Mouse (Mus musculus) naive thymus-derived CD4-positive, alpha-beta T cell, adult 2 months (primary cell): ENCODE results near the gene Ovgp1.

Experiments used
- DNase-seq: peaks from one replicate; pipeline ENCODE4 v3.0.0-alpha.2; 2011; ENCODE audit warnings: low read depth

The Ovgp1 gene

DNA sequence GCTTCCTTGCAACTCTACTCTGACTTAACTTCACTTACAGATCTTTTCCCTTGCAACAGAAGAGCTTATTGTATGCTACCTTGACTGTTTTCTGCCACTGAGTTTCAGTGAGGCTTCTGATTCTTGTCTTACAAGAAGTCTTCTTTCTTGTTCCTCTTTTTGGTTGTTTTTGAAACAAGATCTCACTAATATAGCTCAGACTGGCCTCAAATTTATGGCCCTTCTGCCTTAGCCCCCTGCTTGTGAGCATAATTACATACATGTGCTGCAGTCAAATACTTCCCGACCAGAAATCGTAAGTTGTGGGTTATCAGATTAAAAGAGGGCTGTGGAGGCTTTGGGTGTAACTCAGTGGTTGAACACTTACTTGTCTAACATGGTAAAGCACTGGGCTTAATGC, 21.2 kb downstream of the Ovgp1 start:
- no peak for DNase-seq

DNA sequence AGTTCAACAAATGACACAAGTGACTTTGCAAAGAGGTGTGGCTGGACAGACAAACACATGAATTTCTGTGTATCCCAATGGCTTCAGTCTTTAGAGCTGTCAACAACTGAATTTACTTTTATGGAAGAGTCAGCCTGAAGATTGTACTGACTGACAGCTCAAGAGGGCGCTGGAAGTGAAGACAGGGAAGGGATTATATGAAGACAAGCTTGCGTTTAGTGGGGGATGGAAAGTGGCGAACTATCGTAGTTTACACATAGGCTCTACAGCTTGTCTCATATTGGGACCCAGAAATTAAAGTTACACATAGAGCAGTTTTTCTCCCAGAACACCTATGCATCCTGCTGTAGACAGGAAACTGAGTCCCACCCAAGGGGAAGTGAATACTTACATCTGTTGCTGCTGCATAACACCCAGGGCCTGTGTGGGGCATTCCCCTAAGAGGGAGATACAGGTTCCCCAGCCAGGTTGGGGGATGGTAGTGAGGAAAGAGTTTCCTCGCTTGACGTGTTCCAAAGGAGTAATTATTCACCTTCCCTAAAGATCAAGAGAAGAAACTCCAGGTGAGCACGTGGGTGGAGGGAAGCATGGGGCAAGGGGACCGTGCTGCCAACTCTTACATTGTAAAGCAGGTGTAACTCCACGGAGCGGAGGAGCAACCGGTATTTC, 27.3 kb downstream of the Ovgp1 start:
- DNase-seq: no peak

DNA sequence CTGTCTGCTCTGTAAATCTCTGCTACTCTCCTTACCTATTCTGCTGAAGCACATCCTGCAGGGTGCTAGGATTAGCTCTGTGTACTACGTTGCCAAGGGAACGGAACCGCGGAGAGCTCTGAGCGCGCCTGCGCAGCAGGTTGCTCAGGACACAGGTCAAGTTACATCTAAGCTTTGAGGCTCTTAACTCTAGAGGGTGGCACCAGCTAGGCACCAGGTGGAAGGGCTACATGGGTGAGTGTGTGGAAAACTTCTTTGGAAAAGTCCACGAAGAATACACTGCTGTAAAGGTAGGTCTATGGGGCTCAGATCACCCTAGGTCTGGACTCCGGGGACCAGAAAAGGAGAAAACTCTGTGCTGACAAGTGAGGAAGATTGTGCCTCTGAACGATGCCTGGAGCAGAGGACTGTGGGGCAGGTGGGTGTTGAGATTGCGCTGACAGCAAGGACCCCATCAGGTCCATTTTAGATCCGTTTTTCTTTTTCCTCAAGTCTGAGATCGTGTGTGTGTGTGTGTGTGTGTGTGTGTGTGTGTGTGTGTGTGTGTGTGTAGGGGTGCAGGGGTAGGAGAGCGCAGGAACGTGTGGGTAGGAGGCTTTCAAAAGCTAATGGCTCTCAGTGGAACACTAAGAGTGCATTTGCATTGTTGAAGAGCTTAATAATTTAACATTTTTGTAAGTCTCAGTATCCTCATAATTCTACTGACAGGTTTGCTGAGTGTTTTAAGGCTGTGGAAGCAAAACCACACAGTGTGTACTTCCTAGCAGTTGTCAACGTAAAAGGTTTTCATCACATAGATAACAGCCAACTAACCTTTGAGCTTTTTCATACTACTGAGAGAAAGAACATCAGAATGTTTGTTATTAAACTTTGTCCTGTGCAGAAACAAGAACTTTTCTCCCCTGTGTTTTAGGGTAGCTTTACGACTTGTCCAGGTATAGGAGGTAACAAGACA, 28.2 kb downstream of the Ovgp1 start:
- peak; percentile 90 for DNase-seq

DNA sequence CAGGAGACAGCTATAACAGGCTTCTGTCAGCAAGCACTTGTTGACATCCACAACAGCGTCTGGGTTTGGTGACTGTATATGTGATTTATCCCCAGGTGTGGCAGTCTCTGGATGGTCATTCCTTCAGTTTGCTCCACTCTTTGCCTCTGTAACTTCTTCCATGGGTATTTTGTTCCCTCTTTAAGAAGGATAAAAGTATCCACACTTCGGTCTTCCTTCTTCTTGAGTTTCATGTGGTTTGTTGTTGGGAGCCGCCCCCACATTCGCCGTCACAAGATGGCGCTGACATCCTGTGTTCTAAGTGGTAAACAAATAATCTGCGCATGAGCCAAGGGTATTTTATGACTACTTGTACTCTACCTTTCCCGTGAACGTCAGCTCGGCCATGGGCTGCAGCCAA, 29.8 kb downstream of the Ovgp1 start:
- peak; percentile 70 for DNase-seq

DNA sequence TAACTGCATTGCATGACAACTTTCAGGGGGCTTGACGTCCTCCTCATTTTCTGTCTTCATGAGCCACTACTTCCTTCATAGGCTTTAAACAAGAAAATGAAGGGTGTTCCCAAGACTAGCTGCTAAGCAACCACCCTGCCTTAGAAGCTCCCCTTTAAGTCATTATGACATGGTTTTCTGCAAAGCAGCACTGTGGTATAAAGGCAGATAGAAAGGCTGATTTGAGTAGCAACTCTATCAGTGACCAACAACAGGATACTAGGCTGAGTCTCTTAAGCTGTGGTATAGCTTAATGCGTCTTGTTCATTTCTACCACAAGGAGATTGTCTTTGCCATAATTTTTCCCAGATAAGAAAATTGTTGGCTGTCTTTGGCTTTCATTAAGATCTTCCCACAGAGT, 41.0 kb downstream of the Ovgp1 start, which contains the start of gene Pifo:
Gene Pifo, minus strand, starts transcription at position 101 of the 400 bp plus-strand sequence.
- DNase-seq: no peak

DNA sequence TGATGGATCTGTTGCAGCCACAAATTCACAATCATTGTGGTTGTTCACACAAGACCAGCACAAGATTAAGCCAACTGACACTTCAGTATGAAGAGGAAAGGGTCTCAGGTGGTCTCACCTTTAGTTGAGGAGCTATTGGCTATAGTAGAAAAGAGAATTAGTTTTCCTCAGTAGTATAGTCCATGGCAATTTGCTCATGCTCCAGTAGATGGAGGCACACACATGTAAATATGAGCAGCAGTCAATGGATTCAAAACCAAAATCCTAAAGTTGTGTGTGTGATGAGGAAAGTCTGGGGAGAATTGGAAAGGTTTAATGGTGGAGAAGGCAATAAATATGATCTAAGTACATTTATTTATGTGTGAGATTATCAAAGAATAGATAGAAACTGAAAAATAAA, 48.3 kb downstream of the Ovgp1 start:
- DNase-seq: peak; percentile 42

DNA sequence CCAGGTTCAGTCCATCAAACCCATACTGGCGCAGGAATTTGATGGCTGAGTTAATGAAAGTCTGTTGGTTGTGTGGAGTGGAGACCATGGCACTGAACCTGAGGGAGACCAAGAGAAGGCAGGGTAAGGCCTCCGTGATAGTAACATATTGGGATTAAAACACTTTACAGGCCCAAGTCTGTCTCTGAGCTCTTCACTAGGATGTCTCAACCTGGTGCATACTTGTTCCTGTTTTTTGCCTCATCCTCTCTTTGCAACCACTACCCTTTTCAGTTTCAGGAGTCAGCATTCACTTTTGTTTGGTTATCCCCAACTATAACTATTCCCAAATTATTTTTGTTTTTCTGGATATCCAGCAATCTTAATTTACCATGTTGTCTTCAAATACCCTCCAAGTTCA, 50.6 kb downstream of the Ovgp1 start:
- no peak for DNase-seq

DNA sequence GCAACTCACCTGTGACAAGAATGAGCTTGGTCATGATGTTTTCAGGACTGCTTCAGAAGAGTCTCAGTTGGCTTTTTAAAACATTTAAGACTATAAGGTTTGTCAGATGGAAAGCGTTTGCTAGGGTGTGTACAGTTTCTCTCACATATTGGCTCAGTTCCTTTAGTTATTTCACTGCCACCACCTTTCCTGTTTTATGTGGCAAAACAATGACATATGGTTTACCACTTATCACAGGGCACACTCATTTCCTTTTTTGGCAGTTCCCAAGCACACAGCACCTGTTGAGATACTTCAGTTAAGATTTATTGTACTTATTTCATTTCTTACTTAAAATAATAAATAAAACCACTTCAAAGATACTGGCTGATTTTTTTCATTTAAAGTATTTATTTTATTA, 59.3 kb downstream of the Ovgp1 start, which contains the start of gene Chil5:
Gene Chil5, minus strand, starts transcription at position 34 of the 400 bp plus-strand sequence.
- peak; percentile 68 for DNase-seq
